Mouse (Mus musculus) ovary, postnatal 36 days (tissue): ENCODE data around the gene Gjb4.

ENCODE experiments used
- DNase-seq: peaks from one replicate; pipeline ENCODE4 v3.0.0; 2022; ENCODE audit warnings: low spot score, mixed read lengths

Gjb4 gene

GRCm38 (mm10) chr4:127353951-127354438 is at the start of gene Gjb4:
Gene Gjb4, minus strand, starts transcription at chr4:127354081.
- DNase-seq: no peak

DNA sequence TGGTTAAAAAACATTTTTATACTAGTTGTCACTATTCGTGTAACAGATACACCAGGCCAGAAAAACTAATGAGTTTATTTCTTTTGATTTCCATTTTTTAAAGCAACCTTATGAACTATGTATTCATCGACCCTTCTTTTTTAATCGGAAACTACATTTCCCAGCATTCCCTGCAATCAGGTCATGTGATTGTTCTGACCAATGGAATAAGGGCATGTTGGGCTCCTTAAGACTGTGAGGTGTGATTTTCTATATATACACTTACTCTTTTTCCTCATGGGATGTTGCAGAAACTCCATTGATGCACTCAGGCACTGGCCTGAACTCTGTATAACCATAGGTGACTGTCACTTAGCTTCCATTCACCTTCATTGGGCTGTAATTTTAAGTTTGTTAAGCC is 48.7 kb upstream of the Gjb4 start:
- no peak for DNase-seq

DNA sequence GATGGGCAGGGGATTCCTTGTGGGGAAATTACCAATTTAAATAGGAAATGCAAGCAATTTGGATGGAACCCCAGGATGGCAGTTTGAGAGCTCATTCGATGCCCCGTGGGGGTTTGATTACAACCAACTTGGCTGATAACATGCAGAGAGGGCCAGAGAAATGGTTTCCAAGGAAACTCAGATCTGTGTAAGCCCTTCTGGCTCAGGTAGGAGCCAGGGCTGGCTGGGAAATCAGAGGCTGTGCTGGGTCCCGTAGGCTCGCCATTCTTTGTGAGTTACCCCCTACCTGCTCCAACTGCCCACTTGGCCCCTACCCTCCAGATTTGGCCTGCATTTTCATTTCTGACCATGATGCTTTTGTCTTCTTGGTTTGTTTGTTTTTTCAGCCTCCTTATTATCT is 48.3 kb upstream of the Gjb4 start:
- DNase-seq: no peak

DNA sequence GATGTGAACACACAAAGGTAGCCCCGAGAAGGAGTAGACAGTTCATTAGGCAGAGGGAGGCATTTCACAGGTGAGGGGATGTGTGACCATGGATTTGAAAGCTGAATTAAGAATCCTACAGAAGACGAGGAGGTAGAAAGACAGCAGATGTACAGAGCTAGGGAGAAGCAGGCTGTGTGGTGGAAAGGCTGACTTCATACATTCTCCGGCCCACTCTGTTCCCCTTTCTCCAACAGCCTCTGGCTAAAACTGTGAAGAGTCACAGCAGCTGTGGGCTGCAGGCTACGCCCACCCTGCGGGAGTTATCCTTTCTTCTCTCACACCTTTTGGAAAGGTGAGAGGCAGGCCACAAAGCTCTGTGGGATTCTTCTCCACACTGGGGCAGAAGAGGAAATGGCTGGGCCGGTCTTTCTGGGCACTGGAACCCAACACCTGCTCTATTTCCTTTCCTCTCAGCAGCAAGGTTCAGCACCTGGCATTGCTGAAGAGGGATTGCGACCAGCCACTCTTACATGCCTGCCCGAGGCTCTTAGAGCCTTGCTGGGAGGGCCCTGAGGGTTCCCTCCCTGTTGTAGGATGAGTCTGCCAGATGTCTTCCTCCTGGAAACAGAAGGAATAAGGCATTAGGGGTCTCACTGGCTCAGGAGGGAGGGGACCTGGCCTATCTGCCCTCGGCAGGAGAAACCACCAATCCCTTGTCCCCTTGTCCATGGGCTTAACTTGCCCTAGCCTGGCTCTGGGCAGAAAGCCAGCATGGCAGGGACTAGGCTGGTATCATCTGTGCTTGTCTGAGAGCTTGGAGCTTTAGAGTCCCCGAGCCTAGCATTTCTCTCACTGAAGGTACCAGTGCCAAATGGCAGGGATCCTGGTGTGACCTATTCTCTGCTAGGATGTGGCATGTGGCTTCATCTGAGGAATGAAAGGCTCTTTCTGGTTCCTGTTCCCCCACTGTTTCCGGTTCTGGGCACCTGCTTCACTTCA is 46.6 kb upstream of the Gjb4 start:
- DNase-seq: no peak

DNA sequence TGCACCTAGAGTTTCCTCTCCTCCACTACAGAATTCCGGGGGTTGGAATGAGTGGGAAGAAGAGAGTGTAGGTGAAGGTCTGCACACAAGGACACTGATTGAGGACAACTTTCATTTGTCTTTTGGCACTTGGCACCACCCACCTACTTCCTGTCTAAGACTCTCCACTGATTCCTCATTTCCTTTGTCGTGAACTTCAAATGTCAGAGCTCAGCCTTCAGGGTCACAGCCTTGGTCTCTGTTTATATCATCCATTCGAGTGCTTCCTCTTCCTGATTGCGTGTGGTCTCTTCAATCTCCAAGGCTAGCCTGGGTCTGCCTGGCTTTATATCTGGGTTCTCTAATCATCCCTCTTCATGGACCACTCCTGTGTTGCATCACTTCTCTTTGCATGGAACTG is 41.7 kb upstream of the Gjb4 start:
- no peak for DNase-seq

DNA sequence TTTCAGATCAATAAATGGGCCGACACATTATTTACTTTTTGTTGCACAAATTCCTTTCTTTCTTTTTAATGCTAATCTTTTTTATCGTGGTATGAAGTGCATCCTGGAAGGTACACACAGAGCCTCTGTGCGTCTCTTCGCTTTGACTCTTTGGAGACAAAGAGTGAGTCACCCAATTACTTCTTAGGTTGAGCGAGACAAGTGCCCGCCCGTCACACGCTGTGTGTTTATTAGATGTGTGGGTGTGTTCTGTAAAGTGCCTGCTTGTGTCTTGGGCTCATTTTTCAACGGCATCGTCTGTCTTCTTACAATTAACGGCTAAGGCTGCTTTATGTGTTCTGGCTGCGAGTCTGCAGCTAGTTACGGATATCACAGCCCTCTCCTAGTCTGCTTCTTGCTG is 35.8 kb upstream of the Gjb4 start:
- no peak for DNase-seq

DNA sequence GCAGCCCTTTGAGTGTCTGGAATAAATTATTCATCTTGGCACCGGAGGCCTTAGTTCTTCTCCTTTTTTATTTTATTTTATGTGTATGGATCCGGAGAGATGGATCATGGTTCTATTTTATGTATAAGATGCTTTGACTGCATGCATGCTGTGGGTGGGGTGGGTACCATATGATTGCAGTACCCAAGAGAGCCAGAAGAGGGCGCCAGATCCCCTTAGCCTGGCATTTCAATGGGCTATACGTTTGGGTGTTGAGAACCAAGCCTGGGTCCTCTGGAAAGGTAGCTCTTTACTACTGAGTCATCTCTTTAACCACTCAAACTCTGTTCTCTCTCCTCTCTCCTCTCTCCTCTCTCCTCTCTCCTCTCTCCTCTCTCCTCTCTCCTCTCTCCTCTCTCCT is 23.5 kb upstream of the Gjb4 start:
- DNase-seq: no peak

DNA sequence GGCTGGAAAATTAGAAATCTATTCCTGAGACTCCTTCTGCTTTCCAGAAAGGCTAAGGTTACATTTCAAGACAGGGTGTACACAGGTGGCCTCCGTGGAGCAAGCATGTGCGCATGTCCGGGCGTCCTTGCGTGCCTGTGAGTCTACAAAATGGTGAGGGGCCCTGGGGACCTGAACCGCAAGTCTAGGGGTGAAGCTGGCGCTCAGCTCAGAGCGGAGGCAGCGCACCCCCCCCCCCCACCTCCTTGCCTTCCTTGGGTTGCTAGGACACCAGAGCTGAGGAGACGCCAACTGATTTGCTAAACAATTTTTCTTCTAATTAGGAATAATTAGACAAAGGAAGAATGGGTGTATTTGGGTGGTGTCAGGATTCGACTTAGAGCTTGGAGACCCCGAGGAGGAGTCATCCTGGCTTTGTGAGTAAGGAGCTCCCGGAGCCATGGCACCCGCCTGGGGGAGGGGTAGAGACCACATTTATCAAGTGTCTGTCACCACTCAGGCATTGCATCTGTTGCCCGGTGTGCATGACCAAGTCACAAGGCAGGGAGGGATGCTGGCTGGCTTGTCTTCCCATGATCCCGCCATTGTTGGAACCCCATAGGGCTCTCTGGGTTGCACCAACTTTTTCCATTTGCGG is 21.8 kb upstream of the Gjb4 start:
- DNase-seq: no peak

DNA sequence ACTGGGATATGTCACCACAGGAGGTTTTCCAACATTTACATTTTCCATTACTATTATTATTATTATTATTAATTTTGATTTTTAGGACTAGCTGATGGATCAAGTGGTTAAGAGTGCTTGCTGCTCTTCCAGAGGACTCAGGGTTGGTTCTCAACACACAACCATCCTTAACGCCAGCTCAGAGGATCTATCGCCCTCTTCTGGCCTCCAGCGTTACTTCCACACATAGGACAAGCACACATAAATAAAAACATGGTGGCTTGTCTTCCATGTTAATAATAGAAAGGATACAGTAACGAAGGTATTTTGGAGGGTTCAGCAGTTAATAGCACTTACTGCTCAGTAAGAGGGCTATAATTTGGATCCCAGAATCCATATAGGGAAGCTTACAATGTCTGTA is 20.8 kb upstream of the Gjb4 start:
- no peak for DNase-seq

DNA sequence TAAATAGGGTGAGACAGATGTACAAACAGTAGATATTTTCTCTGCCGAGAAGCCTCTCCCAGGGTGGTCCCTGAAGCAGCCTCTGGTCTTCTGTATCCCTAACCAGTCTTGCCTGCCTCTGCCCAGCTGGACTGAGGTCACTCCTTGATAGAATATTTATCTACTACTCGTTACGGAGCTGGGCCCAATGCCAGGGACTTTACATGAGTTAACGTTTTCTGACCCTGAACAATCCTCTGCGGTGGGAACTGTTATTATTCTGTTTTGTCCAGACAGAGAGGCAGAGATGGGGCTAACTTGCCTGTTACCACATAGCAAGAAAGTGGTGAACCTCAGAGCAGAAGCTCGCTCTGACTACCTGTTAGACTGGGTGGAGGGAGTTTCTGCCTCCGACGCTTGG is 19.6 kb upstream of the Gjb4 start:
- peak; percentile 15 for DNase-seq

DNA sequence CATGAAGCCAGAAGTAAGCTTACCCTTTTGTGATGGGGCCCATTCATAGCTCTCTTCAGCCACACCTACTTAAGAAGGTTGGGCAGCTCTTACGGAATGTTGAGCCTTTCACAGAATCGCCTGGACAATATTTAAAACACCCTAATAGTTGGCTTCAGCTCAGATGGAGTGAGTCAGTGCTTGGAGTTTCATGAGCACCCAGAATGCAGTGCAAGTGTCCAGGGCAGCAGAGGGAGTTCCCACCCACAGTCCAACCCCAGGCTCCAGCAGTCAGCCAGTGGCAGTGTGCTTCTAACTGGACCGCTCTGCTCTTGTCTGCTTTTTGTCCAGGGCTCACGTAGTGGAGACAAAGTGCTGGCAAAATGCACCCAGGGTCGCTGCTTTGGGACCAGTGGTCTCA is 17.7 kb upstream of the Gjb4 start:
- no peak for DNase-seq

DNA sequence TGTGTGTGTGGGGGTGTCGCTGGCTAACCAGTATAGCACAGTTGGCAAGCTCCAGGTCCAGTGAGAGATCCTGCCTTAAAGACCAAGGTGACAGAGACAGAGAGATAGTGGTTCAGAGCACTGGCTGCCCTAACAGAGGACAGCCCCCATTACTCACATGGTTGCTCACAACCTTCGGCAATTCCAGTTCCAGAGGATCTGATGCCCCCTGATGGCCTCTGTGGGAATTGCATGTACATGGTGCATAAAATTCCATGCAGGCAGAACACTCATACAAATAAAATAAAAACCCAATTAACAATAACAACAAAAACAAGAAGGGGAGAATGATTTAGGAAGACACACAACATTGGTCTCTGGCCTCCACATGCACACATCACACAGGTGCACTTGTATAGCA is 16.6 kb upstream of the Gjb4 start:
- DNase-seq: no peak

- peak; percentile 59 for DNase-seq
Observed at GRCm38 (mm10) chr4:127368379-127368973, 14.6 kb upstream of the Gjb4 start.

- no peak for DNase-seq
Observed at GRCm38 (mm10) chr4:127365834-127366233, 12.0 kb upstream of the Gjb4 start.

DNA sequence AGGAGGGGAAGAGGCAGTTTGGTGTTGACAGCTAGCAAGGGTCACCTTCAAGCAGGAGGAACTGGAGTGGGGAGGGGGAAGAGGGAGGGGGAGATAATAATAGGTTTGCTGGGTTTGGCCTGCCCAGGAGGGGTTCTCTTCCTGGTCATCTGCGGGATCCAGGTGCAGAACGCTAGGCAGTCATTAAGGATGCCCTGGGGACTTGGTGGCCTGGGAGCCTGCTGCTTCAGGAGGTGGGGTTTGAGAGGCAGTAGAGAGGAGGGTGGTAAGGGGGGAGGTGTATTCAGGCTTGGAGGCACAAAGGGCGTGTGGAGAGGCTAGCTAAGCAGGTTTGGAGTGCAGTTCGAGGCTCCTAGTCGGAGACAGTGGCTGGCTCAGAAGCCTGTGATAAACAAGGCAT is 11.6 kb upstream of the Gjb4 start:
- DNase-seq: no peak

DNA sequence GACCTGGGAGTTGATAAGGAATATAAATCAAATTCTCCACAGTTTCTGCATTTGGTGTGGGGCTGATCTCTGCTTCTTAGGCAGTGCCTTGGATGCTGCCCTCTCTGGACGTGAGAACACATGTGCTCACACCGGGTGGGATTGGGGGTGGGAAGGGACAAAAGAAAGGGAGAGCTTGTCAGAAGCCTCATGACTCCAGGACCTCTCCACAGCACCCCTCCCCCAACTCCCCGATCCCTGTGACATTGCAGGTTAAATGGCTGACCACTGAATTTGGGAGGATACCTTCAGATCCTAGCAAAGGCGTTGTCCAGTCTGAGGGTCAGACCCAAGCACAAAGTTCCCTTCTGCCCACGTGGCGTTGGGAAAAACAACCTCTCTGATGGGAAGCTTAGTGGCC is 10.6 kb upstream of the Gjb4 start:
- no peak for DNase-seq

DNA sequence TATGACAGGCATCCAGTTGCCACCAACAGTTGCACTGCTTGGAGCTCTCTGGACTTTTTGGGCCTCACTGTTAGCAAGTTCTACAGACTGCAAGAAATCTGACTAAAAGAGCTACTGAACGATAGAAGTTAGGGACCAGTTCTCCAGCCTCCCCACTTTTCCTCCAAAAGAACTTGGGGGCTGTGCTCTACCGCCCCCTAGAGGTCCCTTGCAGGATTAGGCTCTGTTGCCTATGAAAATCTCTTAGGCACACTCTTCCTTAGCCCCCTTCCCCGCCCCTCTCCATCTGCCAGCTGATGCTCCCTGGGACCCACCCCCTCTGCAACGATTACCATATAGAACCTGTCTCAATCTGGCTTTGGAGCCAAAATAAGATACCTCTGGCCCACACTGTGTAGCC is 9.4 kb upstream of the Gjb4 start:
- no peak for DNase-seq

DNA sequence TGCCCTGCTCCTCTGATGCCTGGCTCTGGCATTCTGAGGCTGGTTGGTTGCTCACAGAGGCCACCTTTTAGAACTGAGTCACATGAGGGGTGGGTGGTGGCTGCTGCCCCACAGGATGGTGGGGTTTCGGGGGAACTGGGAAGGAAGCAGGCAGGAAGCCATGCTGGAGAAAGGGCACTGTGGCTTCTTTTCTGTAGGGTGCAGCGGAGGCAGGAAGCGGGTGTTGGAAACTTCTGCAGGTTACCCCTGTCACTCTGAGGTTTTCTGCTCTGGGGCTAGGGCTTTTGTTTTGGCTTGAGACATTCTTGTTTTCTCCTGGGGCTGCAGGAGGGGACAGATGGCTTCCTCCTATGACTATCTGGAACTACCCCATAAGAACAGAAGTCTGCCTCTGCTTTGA is 8.6 kb upstream of the Gjb4 start:
- DNase-seq: no peak

DNA sequence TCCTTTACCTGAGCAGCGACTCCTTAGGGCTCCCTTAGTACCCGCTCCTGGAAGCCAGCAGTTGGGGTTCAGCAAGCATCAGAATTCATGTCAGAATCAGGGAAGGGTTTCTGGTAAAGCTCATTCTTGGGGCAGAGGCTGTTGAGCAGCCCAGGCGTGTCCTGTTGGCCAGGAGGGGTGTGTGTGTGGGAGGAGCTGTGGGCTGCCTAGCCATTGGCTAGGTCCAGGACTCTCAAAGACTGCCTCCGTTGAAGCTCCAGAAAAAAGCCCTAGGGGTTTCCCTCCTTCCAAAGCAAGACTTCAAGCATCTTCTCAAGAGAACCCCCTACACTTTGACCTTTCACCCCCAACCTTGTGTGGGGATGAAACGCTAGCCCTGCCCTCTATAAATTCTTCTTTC is 4.1 kb upstream of the Gjb4 start, which contains the start of gene Gjb5:
TSS of gene Gjb5 (minus strand) at position 164 of the 400 bp plus-strand sequence.
- DNase-seq: no peak

GRCm38 (mm10) chr4:127354506-127355485 is 915 bp upstream of the Gjb4 start:
- DNase-seq: peak; percentile 38

GRCm38 (mm10) chr4:127352594-127352993 is 1.3 kb downstream of the Gjb4 start:
- DNase-seq: no peak
